Mouse (Mus musculus) G1E (cell line): ENCODE measurements around the gene Mphosph9. TPM values are rescaled to one million over a fixed set of nuclear protein-coding genes. Genes with fewer than 3 reads are reported as not detected.
A peak's percentile ranks its signal among the peaks of the same experiment; 100 is the strongest.

Experiments
- ATAC-seq: 2 replicates; pipeline ENCODE4 v1.8.0; 2016; ENCODE audit warnings: mild to moderate bottlenecking; ENCODE audit not compliant: insufficient number of reproducible peaks, poor library complexity, low FRiP score, severe bottlenecking; ENCODE audit errors: extremely low read depth
- DNase-seq: peaks from one replicate; pipeline ENCODE4 v3.0.0; 2012; ENCODE audit warnings: low spot score
- H3K27me3 ChIP-seq: 2 replicates; pipeline ENCODE4 v1.6.1; 2012; ENCODE audit warnings: mild to moderate bottlenecking, low read length, inconsistent platforms; ENCODE audit not compliant: insufficient read depth
- H3K36me3 ChIP-seq: replicated peaks from 2 replicates; pipeline ENCODE3; 2012; ENCODE audit warnings: mild to moderate bottlenecking, inconsistent platforms
- H3K4me1 ChIP-seq: 2 replicates; pipeline ENCODE4 v1.6.1; 2012; ENCODE audit warnings: low read depth, low read length, inconsistent platforms, mixed read lengths; ENCODE audit not compliant: insufficient read depth
- H3K4me3 ChIP-seq: 2 replicates; pipeline ENCODE4 v1.5.1; 2012; ENCODE audit warnings: low read depth, mild to moderate bottlenecking, inconsistent platforms, low read length, moderate library complexity, mixed read lengths
- H3K9me3 ChIP-seq: replicated peaks from 2 replicates; pipeline ENCODE4 v1.6.1; 2012; ENCODE audit warnings: inconsistent platforms
- CTCF ChIP-seq: IDR thresholded peaks from 2 replicates; pipeline ENCODE4 v1.5.1; 2012; ENCODE audit warnings: low read depth, low read length, inconsistent platforms, mixed read lengths
- GATA1 ChIP-seq: IDR thresholded peaks from 2 replicates; pipeline ENCODE4 v1.6.1; 2012; ENCODE audit warnings: borderline replicate concordance, low read length, inconsistent platforms, mixed read lengths
- GATA2 ChIP-seq: IDR thresholded peaks from 2 replicates; pipeline ENCODE4 v1.6.1; 2012; ENCODE audit warnings: low read depth, low read length, inconsistent platforms, borderline replicate concordance
- POLR2AphosphoS5 ChIP-seq: IDR thresholded peaks from 2 replicates; pipeline ENCODE4 v1.6.1; 2012; ENCODE audit warnings: low read depth, low read length, inconsistent platforms; ENCODE audit not compliant: insufficient replicate concordance
- TAL1 ChIP-seq: conservative IDR thresholded peaks from 2 replicates; pipeline ENCODE4 v1.6.1; 2012; ENCODE audit warnings: low read depth, low read length, inconsistent platforms, mixed read lengths
- polyA plus RNA-seq: library from polyadenylated mRNA; stranded (reverse); fragments of >175 nt; gene quantifications from 2 replicates; pipeline ENCODE4 v1.2.3, GENCODE M21; 2012
- total RNA-seq, 2 experiments: library from RNA; stranded (forward) in 1 of 2; stranded (reverse) in 1 of 2; fragments of 200-1000 nt in 1 of 2; fragments of >200 nt in 1 of 2; fragmentation: Nextera tagmentation in 1 of 2; gene quantifications; 2 replicates each; pipeline ENCODE4 v1.2.3; 2014 to 2017

The Mphosph9 gene
- total and polyA plus RNA-seq, 3 experiments: 2.0 to 24.2 (median 23.2) TPM

DNA sequence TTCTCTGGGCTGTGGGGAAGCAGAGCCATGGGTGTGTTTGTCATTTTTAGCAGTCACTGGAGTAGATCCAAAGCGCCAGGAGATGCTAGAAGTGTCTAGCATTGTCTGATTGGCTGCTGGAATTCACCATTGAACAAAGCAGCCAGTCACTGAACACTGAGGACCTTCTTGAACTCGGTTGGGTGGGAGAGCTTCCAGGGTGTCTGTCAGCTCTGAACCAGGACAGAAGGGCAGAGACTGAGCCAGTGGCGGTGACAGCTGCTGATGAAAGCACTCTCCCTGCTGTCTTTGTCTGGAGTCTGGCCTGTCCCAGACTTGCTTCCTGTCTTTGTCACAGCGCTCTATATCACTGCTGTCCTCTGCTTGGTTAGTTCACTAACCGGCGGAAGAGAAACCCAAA is 6.6 kb upstream of the Mphosph9 start:
- ATAC-seq: no peak
- Histone ChIP-seq H3K4me1 (peaks cover 10% of the 10 kb centered on the region), H3K27me3 (no peaks in the 10 kb centered on the region), H3K4me3 (no peak overlapping the region), H3K36me3 (peaks cover 76% of the 10 kb centered on the region), H3K9me3 (no peaks in the 10 kb centered on the region)
- TF ChIP-seq TAL1: no peak
- TF ChIP-seq CTCF: no peak
- TF ChIP-seq GATA1: no peak
- no peak for TF ChIP-seq POLR2AphosphoS5
- TF ChIP-seq GATA2: no peak
- no peak for DNase-seq

DNA sequence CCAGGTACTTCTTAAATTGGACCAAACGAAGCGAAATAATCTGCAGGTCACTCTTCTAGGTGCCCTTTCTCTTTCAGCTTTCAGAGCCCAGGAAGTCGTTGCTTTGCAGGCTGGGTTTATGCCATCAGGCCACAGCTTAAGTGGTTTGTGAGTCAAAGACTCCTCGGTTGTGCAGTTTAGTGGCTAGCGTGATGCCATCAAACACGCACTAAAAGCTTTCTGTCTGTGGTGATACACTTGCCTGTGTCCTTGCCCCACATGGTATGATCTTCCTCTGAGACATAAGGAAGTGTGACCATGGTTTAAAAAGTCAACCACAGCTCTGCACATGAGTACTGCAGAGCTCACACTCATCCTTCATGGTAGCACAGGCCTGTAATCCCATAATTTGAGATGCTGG is 2.3 kb upstream of the Mphosph9 start:
- Histone ChIP-seq H3K4me1 (peaks cover 39% of the 10 kb centered on the region), H3K27me3 (no peaks in the 10 kb centered on the region), H3K4me3 (no peak overlapping the region), H3K36me3 (peaks cover 40% of the 10 kb centered on the region), H3K9me3 (no peaks in the 10 kb centered on the region)
- DNase-seq (no peak), ATAC-seq (no peak)
- no peak for TF ChIP-seq GATA2
- no peak for TF ChIP-seq POLR2AphosphoS5
- TF ChIP-seq CTCF: no peak
- no peak for TF ChIP-seq GATA1
- no peak for TF ChIP-seq TAL1

GRCm38 (mm10) chr5:124326829-124327228 is 943 bp downstream of the Mphosph9 start:
- H3K36me3 ChIP-seq: peaks cover 37% of the 10 kb centered on the region
- H3K27me3 ChIP-seq: no peaks in the 10 kb centered on the region
- peaks cover 44% of the 10 kb centered on the region for H3K4me1 ChIP-seq
- no peak for DNase-seq
- peak overlapping the region; percentile 85 for H3K4me3 ChIP-seq
- TF ChIP-seq GATA2: no peak
- TF ChIP-seq TAL1: no peak
- no peak for TF ChIP-seq POLR2AphosphoS5
- TF ChIP-seq CTCF: no peak
- TF ChIP-seq GATA1: no peak
- no peak for ATAC-seq
- H3K9me3 ChIP-seq: no peaks in the 10 kb centered on the region

- no peak for ATAC-seq
- Histone ChIP-seq H3K9me3 (peaks cover 6% of the 10 kb centered on the region), H3K4me1 (peaks cover 36% of the 10 kb centered on the region), H3K27me3 (no peaks in the 10 kb centered on the region), H3K4me3 (no peak overlapping the region; the same call in 1 of the 2 replicates), H3K36me3 (peaks cover 82% of the 10 kb centered on the region)
- TF ChIP-seq TAL1 (no peak), CTCF (no peak), GATA2 (no peak), POLR2AphosphoS5 (no peak), GATA1 (no peak)
- DNase-seq: no peak
Observed at GRCm38 (mm10) chr5:124317648-124318047, 10.1 kb downstream of the Mphosph9 start.

GRCm38 (mm10) chr5:124315941-124316340 is 11.8 kb downstream of the Mphosph9 start:
- Histone ChIP-seq H3K4me3 (no peak overlapping the region), H3K9me3 (peaks cover 10% of the 10 kb centered on the region), H3K36me3 (peaks cover 88% of the 10 kb centered on the region), H3K4me1 (peaks cover 24% of the 10 kb centered on the region), H3K27me3 (no peaks in the 10 kb centered on the region)
- no peak for TF ChIP-seq CTCF
- no peak for DNase-seq
- ATAC-seq: no peak

GRCm38 (mm10) chr5:124315498-124315897 is 12.3 kb downstream of the Mphosph9 start:
- ATAC-seq (no peak), DNase-seq (no peak)
- H3K4me3 ChIP-seq: no peak overlapping the region
- H3K27me3 ChIP-seq: no peaks in the 10 kb centered on the region
- H3K36me3 ChIP-seq: peaks cover 88% of the 10 kb centered on the region
- TF ChIP-seq GATA1 (no peak), CTCF (no peak), GATA2 (no peak), POLR2AphosphoS5 (no peak), TAL1 (no peak)
- H3K4me1 ChIP-seq: peaks cover 20% of the 10 kb centered on the region
- peaks cover 10% of the 10 kb centered on the region for H3K9me3 ChIP-seq

- Histone ChIP-seq H3K4me1 (no peaks in the 10 kb centered on the region; the same call in 1 of the 2 replicates), H3K9me3 (peaks cover 4% of the 10 kb centered on the region), H3K27me3 (no peaks in the 10 kb centered on the region), H3K36me3 (peaks cover 92% of the 10 kb centered on the region), H3K4me3 (no peak overlapping the region)
- DNase-seq (no peak), ATAC-seq (no peak)
- TF ChIP-seq CTCF: no peak
- no peak for TF ChIP-seq POLR2AphosphoS5
- TF ChIP-seq TAL1: no peak
- TF ChIP-seq GATA2: no peak
- no peak for TF ChIP-seq GATA1
Observed at GRCm38 (mm10) chr5:124310091-124310490, 17.7 kb downstream of the Mphosph9 start.
